Mouse (Mus musculus) kidney, adult 9 months (tissue): ENCODE measurements around the gene Olfr53.
A peak's percentile ranks its signal among the peaks of the same experiment; 100 is the strongest.
"Not testable (repeated sequence)": the region's sequence is repeated elsewhere in the genome, so short reads cannot be mapped to it uniquely, and the experiment has no call there.

ENCODE experiments used
- DNase-seq: peaks from one replicate; pipeline ENCODE4 v3.0.0; 2022

Olfr53 gene

GRCm38 (mm10) chr7:140646152-140646551, at the start of gene Olfr53:
Olfr53 (plus strand) TSS chr7:140646452.
- no peak for DNase-seq

DNA sequence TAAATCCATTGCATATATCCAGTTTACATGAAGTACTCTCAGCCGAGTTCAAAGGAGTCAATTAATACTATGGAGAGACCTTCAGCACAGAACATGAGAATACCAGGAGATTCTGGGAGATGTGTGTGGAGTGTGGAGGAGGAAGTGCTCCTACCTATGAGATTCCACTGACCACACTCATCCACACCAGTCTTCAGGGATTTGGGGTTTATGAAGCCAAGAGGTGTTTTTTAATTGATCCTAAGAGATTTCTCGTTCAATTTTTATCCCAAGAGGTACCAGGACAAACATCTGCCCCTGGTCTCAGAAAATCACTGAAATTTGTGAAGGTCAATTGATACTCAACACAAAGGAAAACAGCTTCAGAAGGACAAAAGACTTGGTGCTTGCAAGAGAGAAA, 45.3 kb upstream of the Olfr53 start, which contains the start of gene Olfr46:
Gene Olfr46, plus strand, starts transcription at position 301 of the 400 bp plus-strand sequence.
- DNase-seq = not testable (repeated sequence)

DNA sequence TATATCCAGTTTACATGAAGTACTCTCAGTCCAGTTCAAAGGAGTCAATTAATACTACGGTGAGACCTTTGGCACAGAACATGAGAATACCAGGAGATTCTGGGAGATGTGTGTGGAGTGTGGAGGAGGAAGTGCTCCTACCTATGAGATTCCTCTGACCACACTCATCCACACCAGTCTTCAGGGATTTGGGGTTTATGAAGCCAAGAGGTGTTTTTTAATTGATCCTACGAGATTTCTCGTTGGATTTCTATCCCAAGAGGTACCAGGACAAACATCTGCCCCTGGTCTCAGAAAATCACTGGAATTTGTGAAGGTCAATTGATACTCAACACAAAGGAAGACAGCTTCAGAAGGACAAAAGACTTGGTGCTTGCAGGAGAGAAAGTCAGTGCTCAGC, 17.6 kb upstream of the Olfr53 start, which contains the start of gene Olfr61:
Gene Olfr61, plus strand, starts transcription at position 301 of the 400 bp plus-strand sequence.
- not testable (repeated sequence) for DNase-seq

DNA sequence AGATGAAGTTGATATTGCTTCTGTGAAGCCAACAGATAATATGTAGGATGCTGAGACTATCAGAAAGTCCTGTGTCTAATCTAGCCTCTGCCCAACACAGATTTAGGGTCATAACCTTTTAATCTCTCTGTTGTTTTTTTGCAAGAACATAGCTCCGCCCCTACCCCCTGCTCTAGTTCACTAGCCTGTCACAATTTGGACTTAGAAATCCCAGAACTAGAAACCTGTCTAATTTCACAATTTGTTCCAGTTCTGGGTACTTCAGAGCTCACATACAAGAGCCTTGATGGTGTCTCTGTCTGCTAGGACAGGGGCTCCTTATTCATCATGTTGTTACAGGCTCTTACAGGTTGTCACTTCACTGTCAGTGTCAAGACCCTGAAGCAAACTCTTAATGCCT, 15.7 kb upstream of the Olfr53 start:
- no peak for DNase-seq

DNA sequence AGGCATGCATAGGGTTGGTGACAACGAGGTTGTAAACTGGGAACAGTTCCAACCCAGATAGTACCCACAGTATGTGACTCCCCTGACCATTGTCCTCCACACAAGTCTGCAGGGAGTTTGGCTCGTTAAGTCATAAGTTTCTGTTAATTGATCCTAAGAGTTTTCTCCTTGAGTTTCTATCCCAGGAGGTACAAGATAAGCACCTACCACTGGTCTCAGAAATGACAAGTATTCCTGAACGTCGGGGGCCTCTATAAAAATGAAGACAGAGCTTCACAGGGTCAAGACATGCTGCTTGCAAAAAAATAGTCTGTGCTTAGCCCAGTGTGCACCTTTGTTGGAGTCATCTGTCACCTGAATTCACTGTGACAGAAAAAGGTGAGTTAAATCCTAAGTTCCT, 13.4 kb downstream of the Olfr53 start, which contains the start of gene Olfr539:
Gene Olfr539, plus strand, starts transcription at position 301 of the 400 bp plus-strand sequence.
- no peak for DNase-seq

DNA sequence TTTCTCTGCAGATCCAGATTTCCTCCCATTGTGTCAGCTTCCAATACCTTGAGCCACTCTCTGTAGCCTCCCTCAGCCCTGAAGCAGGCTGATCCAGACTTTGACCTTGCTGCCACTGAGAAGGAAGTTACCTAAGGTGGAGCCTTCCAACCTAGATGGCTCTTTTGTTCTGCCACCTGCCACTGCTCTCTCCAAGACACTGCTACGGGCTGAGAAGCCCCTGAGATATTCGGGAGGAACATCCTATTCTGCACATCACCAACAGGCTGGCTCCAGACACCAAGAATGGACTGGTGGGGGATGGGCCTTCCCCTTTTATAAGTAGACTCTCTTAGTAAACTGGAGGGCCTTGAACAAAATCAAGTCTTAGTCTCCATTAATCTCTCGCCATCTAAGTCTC, 24.4 kb downstream of the Olfr53 start:
- not testable (repeated sequence) for DNase-seq

DNA sequence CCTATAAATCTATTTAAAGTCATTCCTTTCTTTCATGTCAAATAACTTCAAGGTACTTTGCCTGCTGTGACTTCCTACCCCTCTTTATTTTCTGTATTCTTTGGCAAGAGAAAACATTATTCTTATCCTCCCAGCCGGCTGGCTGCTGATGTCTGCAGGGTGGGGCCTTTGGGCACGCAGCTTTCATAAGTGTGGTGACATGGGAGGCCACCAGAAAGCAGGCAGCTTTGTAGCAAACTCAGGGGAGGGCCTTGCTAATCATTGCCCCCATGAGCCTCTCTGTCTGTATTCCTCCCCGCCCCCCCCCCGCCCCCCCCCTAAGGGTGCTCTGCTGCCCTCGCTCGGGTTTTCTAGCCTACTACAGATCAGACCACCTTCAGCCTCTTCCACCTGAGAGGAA, 29.6 kb downstream of the Olfr53 start:
- DNase-seq = no peak

DNA sequence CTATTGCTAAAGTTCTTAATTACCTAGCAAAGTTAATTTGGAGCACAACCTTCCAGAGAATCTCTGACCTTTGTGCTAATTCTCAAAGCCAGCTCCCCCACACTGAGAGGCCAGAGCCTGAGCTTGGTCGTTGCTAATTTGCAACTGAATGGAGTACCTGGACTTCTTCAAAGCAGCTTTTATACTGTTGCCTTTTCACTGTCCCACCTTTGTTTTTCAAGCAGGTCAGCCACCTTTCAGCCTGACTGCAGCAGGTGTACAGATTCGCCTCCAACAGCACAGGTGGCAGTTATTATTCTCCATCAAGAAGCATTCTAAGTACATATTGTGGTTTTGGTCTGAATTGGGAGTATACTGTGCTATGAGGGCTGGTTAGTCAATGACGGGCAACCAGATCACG, 33.3 kb downstream of the Olfr53 start:
- DNase-seq = peak; percentile 33

- DNase-seq = no peak
Observed at GRCm38 (mm10) chr7:140681651-140682050, 35.4 kb downstream of the Olfr53 start, which contains the start of gene Olfr45. Olfr45 (plus strand) TSS chr7:140681951.

- no peak for DNase-seq
Observed at GRCm38 (mm10) chr7:140696967-140697366, 50.7 kb downstream of the Olfr53 start, which contains the start of gene Olfr541. Olfr541 (plus strand) TSS chr7:140697267.
